Mouse (Mus musculus): ENCODE measurements at regions not wholly inside any gene's neighbourhood (a gene's known extent, or its start where the extent isn't known, plus 50 kb on each side); places are given as distances from the start of the nearest gene placed in this dataset.
A peak's percentile ranks its signal among the peaks of the same experiment; 100 is the strongest.
"Not testable (repeated sequence)": the region's sequence is repeated elsewhere in the genome, so short reads cannot be mapped to it uniquely, and the experiment has no call there.

DNA sequence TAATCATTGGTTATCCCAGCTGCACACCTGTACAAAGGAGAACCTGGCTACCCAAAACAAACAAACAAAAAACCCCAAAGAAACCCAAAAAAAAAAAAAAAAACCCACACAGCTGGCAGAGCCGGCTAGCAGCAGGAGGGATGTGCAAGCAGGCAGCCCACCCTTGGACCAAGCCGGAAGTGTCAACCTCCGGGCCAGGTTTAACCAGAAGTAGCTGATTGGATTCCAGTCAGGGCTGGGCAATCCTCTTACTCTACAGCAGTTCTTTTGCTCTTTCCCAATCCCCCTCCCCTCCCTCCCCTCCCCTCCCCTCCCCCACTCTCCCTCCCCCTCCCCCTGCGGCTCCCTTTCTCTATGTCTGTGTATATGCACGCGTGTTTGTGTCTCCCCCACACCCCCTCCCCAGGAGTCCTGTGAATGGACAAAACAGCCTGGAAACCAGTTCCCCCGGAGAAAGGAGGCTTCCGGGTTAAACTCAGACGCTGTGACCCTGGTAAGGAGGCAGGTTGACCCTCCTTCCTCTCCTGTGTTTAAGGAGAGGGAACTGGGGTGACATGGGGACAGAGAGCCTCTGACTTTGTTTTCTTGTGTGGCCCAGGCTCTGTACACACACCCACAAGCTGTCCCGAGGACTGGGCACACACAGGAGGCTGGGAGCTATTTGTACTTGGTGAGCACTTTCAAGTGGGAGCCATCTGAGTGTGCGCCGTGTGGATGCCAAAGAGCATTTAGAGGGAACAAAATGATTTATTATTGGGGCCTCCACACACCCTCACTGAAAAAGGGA, 93.9 kb upstream of the Jarid2 start:
- no peak for DNase-seq

GRCm38 (mm10) chr13:44636008-44636335, 93.3 kb upstream of the Jarid2 start:
- no peak for DNase-seq

DNA sequence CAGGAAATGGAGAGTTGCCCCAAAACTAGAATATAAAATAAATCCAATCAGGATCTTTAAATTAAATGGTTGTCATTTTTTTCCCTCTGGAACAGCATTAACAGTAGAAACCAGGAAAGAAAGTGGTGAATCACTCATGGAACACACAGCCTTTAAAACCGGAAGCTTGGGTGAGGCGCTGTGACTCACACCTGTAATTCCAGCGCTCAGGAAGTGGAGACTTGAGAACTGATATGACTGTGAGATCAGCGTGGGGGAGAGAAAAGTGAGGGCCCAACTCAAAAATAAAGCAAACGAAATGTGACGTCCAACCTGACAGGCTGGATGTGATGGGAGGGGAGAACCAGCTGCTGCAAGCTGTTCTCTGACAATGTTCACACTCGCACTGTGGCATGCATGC, 86.9 kb upstream of the Jarid2 start:
- DNase-seq: no peak

DNA sequence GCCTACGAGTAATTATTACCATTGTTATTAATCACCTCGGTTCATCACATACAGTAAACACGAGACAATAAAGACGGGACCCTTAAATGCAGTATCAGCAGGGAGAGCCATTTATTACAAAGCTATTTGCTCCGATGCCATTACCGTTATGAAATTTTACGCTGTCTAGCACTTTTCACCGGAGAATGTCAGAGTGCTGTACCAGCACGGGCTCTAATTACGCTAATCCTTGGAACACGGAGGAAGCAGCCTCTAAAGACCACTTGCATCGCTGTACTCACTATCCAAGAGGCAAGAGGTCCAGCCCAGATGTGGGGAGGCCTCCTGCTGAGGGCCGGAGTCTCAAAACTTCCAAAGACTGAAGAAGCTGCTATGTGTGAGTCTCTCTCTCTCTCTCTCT, 79.2 kb upstream of the Jarid2 start:
- DNase-seq: no peak

DNA sequence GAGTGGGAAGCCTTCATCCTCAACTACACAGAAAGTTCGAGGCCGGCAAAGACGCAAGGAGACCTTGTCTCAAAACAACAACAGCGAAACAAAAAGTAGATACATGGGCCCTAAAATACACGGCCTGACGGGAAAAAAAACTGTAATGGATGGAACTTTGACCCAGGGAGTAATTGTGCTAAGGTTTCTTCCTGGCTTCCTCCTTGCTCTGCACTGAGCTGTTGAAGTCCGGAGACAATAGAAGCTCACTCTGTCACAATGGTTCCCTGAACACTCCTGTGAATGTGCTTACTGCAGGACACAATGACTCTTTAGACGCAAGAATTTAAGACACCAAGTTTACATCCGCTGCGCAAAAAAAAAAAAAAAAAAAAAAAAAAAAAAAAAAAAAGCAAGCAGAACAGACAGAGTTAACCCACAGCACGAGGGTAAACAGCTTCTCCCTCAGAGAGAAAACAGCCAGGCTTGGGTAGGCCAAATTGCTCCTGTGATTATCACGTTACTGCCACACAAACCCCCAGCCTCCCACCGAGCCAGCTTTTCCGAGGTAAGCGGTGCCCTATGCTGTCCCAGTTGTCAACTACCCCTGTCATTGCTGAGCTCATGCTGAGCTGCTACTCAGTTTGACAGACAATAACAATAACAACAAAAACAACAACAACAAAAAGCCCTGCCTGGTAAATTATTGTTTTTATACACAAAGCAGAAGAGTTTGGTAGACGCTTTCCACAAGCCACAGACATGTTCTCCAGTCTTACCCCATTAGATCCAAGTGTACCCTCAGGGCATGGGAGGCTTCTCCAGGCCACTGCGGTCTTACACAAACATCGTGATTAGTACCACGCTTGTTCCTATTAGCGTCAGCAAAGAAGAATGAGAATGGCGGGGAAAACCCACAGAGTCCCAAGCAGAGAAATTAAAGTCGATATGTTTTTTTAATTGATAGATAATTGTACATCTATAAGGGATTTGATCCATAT, 77.7 kb upstream of the Jarid2 start:
- DNase-seq: no peak

- no peak for DNase-seq
Measured at GRCm38 (mm10) chr13:44657905-44658414, 71.3 kb upstream of the Jarid2 start.

DNA sequence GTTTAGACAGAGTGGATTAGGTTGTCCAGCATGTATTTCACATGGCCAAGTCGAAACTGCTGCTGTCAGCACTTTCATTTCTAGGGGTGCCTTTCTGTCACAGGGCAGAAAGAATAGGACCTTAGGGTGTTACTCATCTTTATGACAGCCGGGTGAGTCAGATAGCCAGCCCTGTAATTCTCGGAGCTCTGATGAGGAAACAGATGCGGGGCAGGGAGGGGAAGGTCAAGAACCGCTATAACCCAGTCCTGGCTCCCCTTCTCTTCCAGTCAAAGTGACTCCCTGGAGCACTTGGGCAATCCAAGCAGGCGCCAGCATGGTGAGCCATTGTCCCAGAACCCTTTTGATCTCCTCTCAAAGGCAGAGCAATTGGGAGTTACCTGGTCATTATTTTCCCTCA, 69.4 kb upstream of the Jarid2 start:
- DNase-seq: no peak

- DNase-seq: no peak
Measured at GRCm38 (mm10) chr13:44663062-44663461, 66.2 kb upstream of the Jarid2 start.

DNA sequence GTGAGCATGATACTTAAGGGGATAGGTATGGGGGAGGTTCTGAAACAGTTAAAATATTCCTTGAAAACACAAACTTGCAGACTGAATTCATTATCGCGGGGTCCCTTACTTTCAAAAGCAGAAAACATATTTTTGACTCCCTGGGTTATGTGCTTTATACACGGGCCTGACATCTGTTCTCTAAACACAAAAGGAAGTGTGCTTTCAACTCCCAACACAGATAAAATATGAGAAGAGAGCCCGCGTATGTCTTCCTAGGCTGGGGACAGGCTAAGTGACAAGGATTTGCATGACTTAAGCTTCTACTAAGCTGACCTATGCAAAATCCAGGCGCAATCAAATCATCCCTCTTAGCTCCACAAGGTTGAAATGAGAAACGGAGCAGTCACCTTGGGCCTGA, 65.5 kb upstream of the Jarid2 start:
- no peak for DNase-seq

GRCm38 (mm10) chr13:44669761-44670160, 59.5 kb upstream of the Jarid2 start:
- DNase-seq: no peak

DNA sequence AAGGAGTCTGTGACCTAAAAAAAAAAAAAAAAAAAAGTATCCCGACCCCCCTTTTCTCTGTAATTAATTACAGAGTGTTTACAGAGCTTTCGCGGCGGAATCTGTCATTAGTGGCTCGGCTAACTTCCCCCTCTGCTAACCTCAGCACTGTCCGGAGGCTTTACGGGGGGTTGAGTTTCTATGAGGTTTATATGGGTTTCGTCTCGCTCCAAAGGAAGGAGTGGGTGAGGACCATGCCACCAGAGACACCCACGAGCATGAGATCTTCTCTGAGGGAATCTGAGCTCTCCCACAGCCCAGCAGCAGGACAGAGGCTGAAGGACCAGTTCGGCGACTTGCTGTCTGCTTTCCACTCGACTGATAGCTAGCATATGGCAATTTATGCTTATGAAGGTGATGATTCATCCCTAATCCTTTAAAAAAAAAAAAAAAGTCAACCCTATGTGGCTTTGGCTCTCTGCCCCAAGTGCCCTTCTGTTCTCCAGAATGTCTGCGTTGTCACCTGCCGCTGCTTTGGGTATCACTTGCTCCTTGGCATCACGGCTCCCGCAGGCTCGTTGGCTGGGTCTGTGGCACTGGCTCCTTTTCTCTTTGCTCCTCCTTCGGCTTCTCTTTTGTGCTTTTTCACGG, 55.8 kb upstream of the Jarid2 start:
- peak; percentile 7 for DNase-seq

GRCm38 (mm10) chr13:44673967-44674357, 55.3 kb upstream of the Jarid2 start:
- no peak for DNase-seq

DNA sequence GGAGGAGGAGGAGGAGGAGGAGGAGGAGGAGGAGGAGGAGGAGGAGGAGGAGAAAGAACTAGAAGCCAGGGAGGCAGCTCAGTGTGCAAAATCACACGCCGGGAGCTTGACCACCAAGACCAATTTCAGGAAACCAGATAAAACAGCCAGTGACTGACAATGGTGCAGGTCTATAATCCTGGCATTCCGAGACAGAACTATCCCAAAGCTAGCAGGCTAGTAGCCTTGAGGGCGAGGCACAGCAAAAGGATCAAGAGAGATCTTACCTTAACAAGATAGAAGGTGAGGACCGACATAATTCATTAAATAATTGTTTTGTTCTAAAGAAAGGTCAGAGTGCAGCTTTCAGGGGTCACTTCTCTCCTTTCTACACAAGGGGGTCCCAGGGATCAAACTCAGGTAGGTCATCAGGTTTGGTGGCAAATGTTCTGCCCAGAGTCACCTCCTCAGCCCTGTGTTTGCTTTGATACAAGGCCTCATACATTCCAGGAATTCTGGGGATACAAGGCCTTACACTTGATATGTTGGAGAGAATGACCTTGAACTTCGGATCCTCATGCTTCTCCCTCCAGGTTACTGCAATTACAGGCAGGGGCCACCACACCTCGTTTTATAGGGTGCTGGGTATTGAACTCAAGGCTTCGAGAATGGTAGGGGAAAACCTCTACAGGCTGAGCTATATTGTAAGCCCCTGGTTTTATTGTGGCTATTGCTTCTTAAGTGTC, 54.2 kb upstream of the Jarid2 start:
- no peak for DNase-seq

- no peak for DNase-seq
Measured at GRCm38 (mm10) chr13:44676041-44676440, 53.2 kb upstream of the Jarid2 start.

DNA sequence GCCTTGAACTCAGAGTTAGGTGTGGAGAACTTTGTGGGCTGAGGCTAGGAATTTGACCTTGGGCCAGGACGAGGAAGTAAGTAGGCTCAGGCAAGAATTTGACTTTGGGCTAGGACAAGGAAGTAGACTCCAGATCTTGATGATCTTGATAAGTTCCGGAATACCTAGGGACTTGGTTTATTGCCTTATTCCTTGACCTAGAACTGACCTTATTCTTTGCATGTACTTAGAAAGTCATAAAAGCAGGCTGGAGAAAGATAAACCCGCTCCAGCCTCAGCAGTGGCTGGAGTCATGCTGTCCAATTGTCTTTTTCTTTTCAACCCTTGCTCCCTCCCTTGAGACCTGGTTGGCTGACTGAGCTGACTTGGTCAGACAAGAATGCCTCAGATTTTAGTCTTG, 51.2 kb upstream of the Jarid2 start:
- no peak for DNase-seq

DNA sequence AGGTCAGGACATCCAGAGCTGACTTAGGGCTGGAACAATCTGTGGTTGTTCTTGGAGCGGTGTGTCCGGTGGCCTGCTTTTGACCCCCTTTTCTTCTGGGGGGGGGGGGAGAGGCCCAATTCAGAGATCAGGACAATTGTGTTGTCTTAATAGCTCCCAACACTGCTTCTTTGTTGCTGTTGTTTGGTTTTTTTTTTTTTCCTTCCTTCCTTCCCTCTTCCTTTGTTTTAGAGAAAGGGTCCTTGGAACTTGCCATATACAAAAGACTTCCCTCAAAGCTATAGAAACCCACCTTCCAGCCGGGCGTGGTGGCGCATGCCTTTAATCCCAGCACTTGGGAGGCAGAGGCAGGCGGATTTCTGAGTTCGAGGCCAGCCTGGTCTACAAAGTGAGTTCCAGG, 49.8 kb upstream of the Jarid2 start:
- not testable (repeated sequence) for DNase-seq

Measured in right cerebral cortex, postnatal 4 days (tissue).